In the genomic region with DNA sequence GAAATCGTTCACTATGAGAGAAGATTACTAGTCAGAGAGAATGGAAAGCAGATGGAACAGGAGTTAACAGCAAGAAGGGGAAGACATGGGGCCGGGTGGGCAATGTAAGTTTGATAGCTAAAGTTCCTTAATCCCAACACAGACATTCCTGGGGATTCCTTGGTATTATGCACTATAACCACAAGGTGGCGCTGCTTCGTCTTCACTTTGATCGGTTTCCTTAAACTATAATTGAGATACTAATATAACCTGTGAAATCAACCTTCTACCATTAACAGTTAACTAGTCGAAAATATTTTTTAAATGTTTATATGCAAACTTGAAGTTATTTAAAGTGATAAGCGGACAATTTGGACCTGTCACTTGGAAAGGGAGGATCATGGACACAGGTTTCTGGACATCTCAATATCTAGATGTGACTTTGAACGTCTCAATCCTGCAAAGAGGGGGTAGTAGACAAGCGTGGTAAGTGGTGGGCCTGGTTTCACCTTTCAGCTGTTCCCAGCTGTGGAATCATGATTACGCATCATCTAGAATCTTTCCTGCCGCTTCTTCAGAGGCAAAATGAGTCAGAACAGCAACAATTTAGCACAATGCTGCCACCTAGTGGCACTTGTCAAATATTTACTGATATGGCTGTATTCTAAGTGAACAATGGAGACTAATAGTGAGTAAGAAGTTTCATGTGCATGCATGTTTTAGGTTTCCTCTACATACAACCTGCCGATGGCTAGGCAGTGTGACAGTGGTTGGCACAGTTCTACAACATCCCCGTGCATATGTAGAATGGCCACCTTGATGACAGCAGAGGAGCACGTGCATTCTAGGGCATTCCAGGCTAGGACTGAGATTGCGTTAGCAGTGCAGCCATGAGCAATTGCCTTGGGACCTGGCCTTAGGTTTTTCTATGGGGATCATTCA, we compare ENCODE assay signal across 8 mouse cellular contexts. TPM values are rescaled to one million over a fixed set of nuclear protein-coding genes. Genes with fewer than 3 reads are reported as not detected.
DNase-seq lines count a peak whose midpoint lies in the region; ATAC-seq and TF ChIP-seq lines count a peak whose summit lies in the region.

No protein-coding gene starts in this region.

- H3K27me3 ChIP-seq in E14TG2a.4 (ENCODE audit: insufficient read depth, low read length), result peaks cover 13% of the 10 kb centered on the region
- H3K27me3 ChIP-seq in forebrain, embryonic 10.5 days (ENCODE audit: poor library complexity, severe bottlenecking), result no peaks in the 10 kb centered on the region
- no peaks in the 10 kb centered on the region for H3K27me3 ChIP-seq in heart, embryonic 16.5 days (ENCODE audit: control insufficient read depth, insufficient read depth, low read length)
- H3K27me3 ChIP-seq in liver, embryonic 14.5 days (ENCODE audit: control insufficient read depth, insufficient read depth, low read length), result no peaks in the 10 kb centered on the region
- no peaks in the 10 kb centered on the region for H3K27me3 ChIP-seq in stomach, embryonic 16.5 days (ENCODE audit: control insufficient read depth, insufficient read depth, low read length)

- H3K9me3 ChIP-seq in E14TG2a.4 (ENCODE audit: low read length), result peaks cover 5% of the 10 kb centered on the region; the same call in 1 of the 2 replicates
- H3K9me3 ChIP-seq in forebrain, embryonic 10.5 days, result no peaks in the 10 kb centered on the region
- no peaks in the 10 kb centered on the region for H3K9me3 ChIP-seq in heart, embryonic 16.5 days (replicated peaks; ENCODE audit: control insufficient read depth, low read length)
- no peaks in the 10 kb centered on the region for H3K9me3 ChIP-seq in liver, embryonic 14.5 days (ENCODE audit: control insufficient read depth, low read length)
- H3K9me3 ChIP-seq in stomach, embryonic 16.5 days (replicated peaks; ENCODE audit: control insufficient read depth, low read length), result no peaks in the 10 kb centered on the region

- peak; percentile 53 for TF ChIP-seq CTCF in E14TG2a.4 (conservative IDR thresholded peaks at IDR 0.05; ENCODE audit: low read length)
- peak; percentile 72 for TF ChIP-seq CTCF in liver, embryonic 14.5 days (IDR thresholded peaks at IDR 0.05; ENCODE audit: low read depth)

- peak; percentile 90 for DNase-seq in c-Kit-positive CD71-negative TER-119-negative erythroid progenitor cells, embryonic 14.5 days (ENCODE audit: low read depth)
- DNase-seq in forebrain, embryonic 10.5 days (ENCODE audit: extremely low spot score, low spot score), result peak; percentile 66
- DNase-seq in kidney, postnatal 36 days, result peak; percentile 77 to 84
- DNase-seq in liver, embryonic 14.5 days (ENCODE audit: low read depth in 3 of 3, low spot score in 3 of 3), result peak; percentile 57 to 73 (median 64)
- DNase-seq in neural tube, embryonic 10.5 days (ENCODE audit: extremely low spot score, low spot score), result peak; percentile 58

- peak; percentile 32; the same call in 1 of the 2 replicates for ATAC-seq in heart, embryonic 16.5 days (replicated peaks; ENCODE audit: extremely low read depth, insufficient read depth, low FRiP score)
- ATAC-seq in liver, embryonic 14.5 days (ENCODE audit: insufficient read depth), result peak; percentile 62; the same call in 1 of the 2 replicates
- 0 out of 2 replicates have a peak, but pooled peaks have one; percentile 60 for ATAC-seq in stomach, embryonic 16.5 days (ENCODE audit: insufficient read depth, low FRiP score)

- peak overlapping the region; percentile 68 for H3K4me2 ChIP-seq in heart, embryonic 16.5 days (ENCODE audit: low read depth, low read length)
- peak overlapping the region; percentile 60 for H3K4me2 ChIP-seq in liver, embryonic 14.5 days (ENCODE audit: low read depth)
- peak overlapping the region; percentile 57 for H3K4me2 ChIP-seq in stomach, embryonic 16.5 days (ENCODE audit: low read depth, low read length)

- no peak for TF ChIP-seq EP300 in liver, embryonic 14.5 days (IDR thresholded peaks at IDR 0.05; ENCODE audit: low read depth)

- H3K4me3 ChIP-seq in E14TG2a.4 (replicated peaks; ENCODE audit: low read length), result peak overlapping the region; percentile 46; the same call in 1 of the 2 replicates
- peak overlapping the region; percentile 46 for H3K4me3 ChIP-seq in forebrain, embryonic 10.5 days
- H3K4me3 ChIP-seq in heart, embryonic 16.5 days (ENCODE audit: low read length), result peak overlapping the region; percentile 45
- H3K4me3 ChIP-seq in liver, embryonic 14.5 days (ENCODE audit: insufficient read depth in 1 of 2, low read depth in 2 of 2, low read length in 2 of 2), result 0 out of 4 replicates have a peak overlapping the region, but pooled peaks have one; percentile 15 to 28
- peak overlapping the region; percentile 30 for H3K4me3 ChIP-seq in stomach, embryonic 16.5 days (replicated peaks; ENCODE audit: low read length)

- 0 out of 2 replicates have a peak, but pooled peaks cover 2% of the 10 kb centered on the region for H3K4me1 ChIP-seq in E14TG2a.4 (replicated peaks; ENCODE audit: low read depth, low read length)
- H3K4me1 ChIP-seq in forebrain, embryonic 10.5 days, result 0 out of 2 replicates have a peak, but pooled peaks cover 2% of the 10 kb centered on the region
- no peaks in the 10 kb centered on the region for H3K4me1 ChIP-seq in heart, embryonic 16.5 days (ENCODE audit: control insufficient read depth, insufficient read depth, low read length)
- H3K4me1 ChIP-seq in liver, embryonic 14.5 days (replicated peaks; ENCODE audit: control insufficient read depth in 2 of 2, insufficient read depth in 2 of 2, low read length in 1 of 2), result no peaks in the 10 kb centered on the region
- no peaks in the 10 kb centered on the region for H3K4me1 ChIP-seq in stomach, embryonic 16.5 days (ENCODE audit: control insufficient read depth, insufficient read depth, low read length)

- 0 out of 2 replicates have a peak overlapping the region, but pooled peaks have one; percentile 42 for H3K9ac ChIP-seq in heart, embryonic 16.5 days (ENCODE audit: low read length)
- no peak overlapping the region for H3K9ac ChIP-seq in liver, embryonic 14.5 days (replicated peaks)
- H3K9ac ChIP-seq in stomach, embryonic 16.5 days (ENCODE audit: low read length), result no peak overlapping the region

- H3K27ac ChIP-seq in forebrain, embryonic 10.5 days, result no peak overlapping the region
- H3K27ac ChIP-seq in heart, embryonic 16.5 days (ENCODE audit: low read length), result no peak overlapping the region
- H3K27ac ChIP-seq in liver, embryonic 14.5 days, result no peak overlapping the region
- H3K27ac ChIP-seq in stomach, embryonic 16.5 days (ENCODE audit: low read length), result no peak overlapping the region

- H3K36me3 ChIP-seq in E14TG2a.4 (ENCODE audit: insufficient read depth, low read length), result no peaks in the 10 kb centered on the region
- no peaks in the 10 kb centered on the region for H3K36me3 ChIP-seq in forebrain, embryonic 10.5 days (replicated peaks)
- no peaks in the 10 kb centered on the region for H3K36me3 ChIP-seq in heart, embryonic 16.5 days (ENCODE audit: control insufficient read depth, insufficient read depth)
- H3K36me3 ChIP-seq in liver, embryonic 14.5 days (replicated peaks; ENCODE audit: control insufficient read depth, insufficient read depth, low read depth), result no peaks in the 10 kb centered on the region
- no peaks in the 10 kb centered on the region for H3K36me3 ChIP-seq in stomach, embryonic 16.5 days (ENCODE audit: control insufficient read depth, insufficient read depth, low read length)

- 20% methylated on average over 15 of the region's 15 CpGs for WGBS in forebrain, embryonic 10.5 days
- 15% methylated on average over 15 of the region's 15 CpGs for WGBS in heart, embryonic 16.5 days
- 12% methylated on average over 15 of the region's 15 CpGs for WGBS in liver, embryonic 14.5 days (ENCODE audit: insufficient replicate concordance)
- 17% methylated on average over 15 of the region's 15 CpGs for WGBS in stomach, embryonic 16.5 days

RNA-seq across cellular contexts. Expression of gene Cstl1, which starts 2.0 kb away (rescaled TPM):
- polyA plus RNA-seq in forebrain, embryonic 10.5 days (2016; fragmentation: Nextera tagmentation; extraction: Ambion mirVana), result not detected in 2 replicates
- not detected in 2 replicates for polyA plus RNA-seq in heart, embryonic 16.5 days (2015; fragmentation: Nextera tagmentation; extraction: Ambion mirVana)
- not detected in 2 replicates for polyA plus RNA-seq in liver, embryonic 14.5 days (2012; rRNA removed)
- not detected in 2 replicates for polyA plus RNA-seq in liver, embryonic 14.5 days (2014; fragmentation: Nextera tagmentation; extraction: Ambion mirVana)
- not detected in 2 replicates for polyA plus RNA-seq in stomach, embryonic 16.5 days (2015; fragmentation: Nextera tagmentation; extraction: Ambion mirVana)

RNA-seq across cellular contexts. Expression of gene Cst11, which starts 19.1 kb away (rescaled TPM):
- polyA plus RNA-seq in forebrain, embryonic 10.5 days (2016; fragmentation: Nextera tagmentation; extraction: Ambion mirVana), result not detected in 2 replicates
- not detected in 2 replicates for polyA plus RNA-seq in heart, embryonic 16.5 days (2015; fragmentation: Nextera tagmentation; extraction: Ambion mirVana)
- not detected in 2 replicates for polyA plus RNA-seq in liver, embryonic 14.5 days (2012; rRNA removed)
- not detected in 2 replicates for polyA plus RNA-seq in liver, embryonic 14.5 days (2014; fragmentation: Nextera tagmentation; extraction: Ambion mirVana)
- not detected in 2 replicates for polyA plus RNA-seq in stomach, embryonic 16.5 days (2015; fragmentation: Nextera tagmentation; extraction: Ambion mirVana)

RNA-seq across cellular contexts. Expression of gene Napb, which starts 19.9 kb away (rescaled TPM):
- 5.1 and 5.5 TPM in 2 replicates for polyA plus RNA-seq in forebrain, embryonic 10.5 days (2016; fragmentation: Nextera tagmentation; extraction: Ambion mirVana)
- polyA plus RNA-seq in heart, embryonic 16.5 days (2015; fragmentation: Nextera tagmentation; extraction: Ambion mirVana), result 2.4 and 2.5 TPM in 2 replicates
- 0.30 and 0.36 TPM in 2 replicates for polyA plus RNA-seq in liver, embryonic 14.5 days (2012; rRNA removed)
- polyA plus RNA-seq in liver, embryonic 14.5 days (2014; fragmentation: Nextera tagmentation; extraction: Ambion mirVana), result 0.09 and 0.14 TPM in 2 replicates
- polyA plus RNA-seq in stomach, embryonic 16.5 days (2015; fragmentation: Nextera tagmentation; extraction: Ambion mirVana), result 4.9 TPM in 2 replicates

RNA-seq across cellular contexts. Expression of gene 8030411F24Rik, which starts 29.7 kb away (rescaled TPM):
- polyA plus RNA-seq in forebrain, embryonic 10.5 days (2016; fragmentation: Nextera tagmentation; extraction: Ambion mirVana), result not detected in 2 replicates
- not detected in 2 replicates for polyA plus RNA-seq in heart, embryonic 16.5 days (2015; fragmentation: Nextera tagmentation; extraction: Ambion mirVana)
- not detected in 2 replicates for polyA plus RNA-seq in liver, embryonic 14.5 days (2012; rRNA removed)
- polyA plus RNA-seq in liver, embryonic 14.5 days (2014; fragmentation: Nextera tagmentation; extraction: Ambion mirVana), result not detected in 2 replicates
- polyA plus RNA-seq in stomach, embryonic 16.5 days (2015; fragmentation: Nextera tagmentation; extraction: Ambion mirVana), result not detected in 2 replicates

RNA-seq across cellular contexts. Expression of gene Cst12, which starts 37.0 kb away (rescaled TPM):
- polyA plus RNA-seq in forebrain, embryonic 10.5 days (2016; fragmentation: Nextera tagmentation; extraction: Ambion mirVana), result not detected in 2 replicates
- polyA plus RNA-seq in heart, embryonic 16.5 days (2015; fragmentation: Nextera tagmentation; extraction: Ambion mirVana), result not detected in 2 replicates
- polyA plus RNA-seq in liver, embryonic 14.5 days (2012; rRNA removed), result not detected in 2 replicates
- polyA plus RNA-seq in liver, embryonic 14.5 days (2014; fragmentation: Nextera tagmentation; extraction: Ambion mirVana), result not detected in 2 replicates
- not detected in 2 replicates for polyA plus RNA-seq in stomach, embryonic 16.5 days (2015; fragmentation: Nextera tagmentation; extraction: Ambion mirVana)
